Mouse (Mus musculus): ENCODE measurements at regions not wholly inside any gene's neighbourhood (a gene's known extent, or its start where the extent isn't known, plus 50 kb on each side); places are given as distances from the start of the nearest gene placed in this dataset.
A peak's percentile ranks its signal among the peaks of the same experiment; 100 is the strongest.

- no peak for ATAC-seq (replicated peaks; ENCODE audit: poor library complexity)
Observed at GRCm38 (mm10) chr4:135632443-135632842, 53.6 kb upstream of the Ifnlr1 start.

- ATAC-seq (replicated peaks; ENCODE audit: poor library complexity) = 0 out of 2 replicates have a peak, but pooled peaks have one; percentile 20
Observed at GRCm38 (mm10) chr4:135629793-135630569, 56.1 kb upstream of the Ifnlr1 start.

GRCm38 (mm10) chr4:135626461-135626860, 53.0 kb upstream of the Grhl3 start:
- no peak for ATAC-seq (replicated peaks; ENCODE audit: poor library complexity)

- peak; percentile 91 for ATAC-seq (replicated peaks; ENCODE audit: poor library complexity)
Observed at GRCm38 (mm10) chr4:135623121-135623707, 49.8 kb upstream of the Grhl3 start.
